Mouse (Mus musculus): ENCODE measurements around the gene Ddx19b. TPM values are rescaled to one million over a fixed set of nuclear protein-coding genes. Genes with fewer than 3 reads are reported as not detected.
"Not testable (repeated sequence)": the region's sequence is repeated elsewhere in the genome, so short reads cannot be mapped to it uniquely, and the experiment has no call there.

The Ddx19b gene
- total RNA-seq, 1 experiment: 25.3 TPM

DNA sequence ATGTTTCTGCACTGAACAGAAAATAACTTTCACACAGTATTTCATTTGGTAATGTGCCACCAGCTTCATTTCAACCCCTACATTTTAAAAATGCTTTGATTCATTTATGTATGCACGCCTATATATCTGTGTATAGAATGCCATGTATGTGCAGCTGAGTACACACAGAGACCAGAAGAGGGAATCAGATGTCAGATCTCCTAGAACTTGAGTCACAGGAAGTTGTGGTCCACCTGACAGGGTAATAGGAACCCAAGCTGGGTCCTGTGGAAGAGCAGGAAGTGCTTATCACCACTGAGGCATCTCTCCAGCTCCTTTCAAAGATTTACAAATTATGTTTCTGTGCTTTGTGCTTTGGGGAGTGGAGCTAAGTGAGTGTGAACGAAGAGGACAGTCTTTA lies 50.2 kb downstream of the Ddx19b start:
- no peak overlapping the region for H3K9ac ChIP-seq (ENCODE audit: insufficient read depth, low read depth, low read length, poor library complexity, severe bottlenecking)
- H3K4me1 ChIP-seq (ENCODE audit: control insufficient read depth in 2 of 2, insufficient read depth in 2 of 2, low read length in 2 of 2, poor library complexity in 1 of 2): 0 out of 4 replicates have a peak, but pooled peaks cover 0 to 2% of the 10 kb centered on the region in 2 experiments
- H3K36me3 ChIP-seq (ENCODE audit: control insufficient read depth, insufficient read depth, low read length, poor library complexity, severe bottlenecking): peaks cover 38% of the 10 kb centered on the region
- no peak overlapping the region for H3K4me3 ChIP-seq (ENCODE audit: insufficient read depth in 1 of 2, low read depth in 1 of 2, low read length in 2 of 2, poor library complexity in 1 of 2, severe bottlenecking in 1 of 2)
- in situ Hi-C loops (cut with MboI; ENCODE audit: low sequenced_read_pairs in 2 of 2, unreplicated experiment in 2 of 2): no loop called here
- H3K9me3 ChIP-seq (ENCODE audit: control insufficient read depth, insufficient read depth, low read depth, low read length): no peaks in the 10 kb centered on the region
- no peak for DNase-seq (ENCODE audit: low read depth, low spot score)
- no peak for TF ChIP-seq ZC3H11A (IDR thresholded peaks at IDR 0.05; ENCODE audit: borderline replicate concordance, low read depth, low read length)
- no peak for TF ChIP-seq MAFK (IDR thresholded peaks at IDR 0.05; ENCODE audit: insufficient read depth, low read depth, low read length)
- no peak for TF ChIP-seq HCFC1 (IDR thresholded peaks at IDR 0.05; ENCODE audit: borderline replicate concordance, insufficient read depth, low read length)
- TF ChIP-seq ZNF384 (IDR thresholded peaks at IDR 0.05; ENCODE audit: low read depth, low read length): no peak
- TF ChIP-seq CHD2 (IDR thresholded peaks at IDR 0.05; ENCODE audit: low read depth, low read length): no peak
- H3K27ac ChIP-seq (ENCODE audit: insufficient read depth, low read depth, low read length, poor library complexity, severe bottlenecking): no peak overlapping the region

DNA sequence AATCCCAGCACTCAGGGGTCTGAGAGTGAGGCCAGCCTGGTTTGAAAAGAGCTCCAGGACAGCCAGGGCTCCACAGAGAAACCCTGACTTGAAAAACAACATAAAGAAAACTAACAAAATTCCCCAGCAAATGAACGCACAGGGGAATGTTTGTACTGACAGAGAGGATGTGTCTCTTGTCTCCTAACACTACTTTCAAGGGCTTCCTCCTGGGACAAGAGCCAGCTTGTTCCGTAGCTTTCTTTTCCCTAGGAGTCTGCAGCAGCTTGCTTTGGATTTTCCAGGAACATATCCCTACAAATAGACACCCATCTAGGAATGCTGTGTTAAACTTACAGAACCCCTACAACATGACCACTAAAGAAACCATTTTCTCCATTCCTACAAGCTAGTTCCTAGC lies 53.6 kb downstream of the Ddx19b start:
- in situ Hi-C loops (cut with MboI; ENCODE audit: low sequenced_read_pairs in 2 of 2, unreplicated experiment in 2 of 2); H3K4me3 ChIP-seq (ENCODE audit: insufficient read depth in 1 of 2, low read depth in 1 of 2, low read length in 2 of 2, poor library complexity in 1 of 2, severe bottlenecking in 1 of 2); H3K27ac ChIP-seq (ENCODE audit: insufficient read depth, low read depth, low read length, poor library complexity, severe bottlenecking); DNase-seq (ENCODE audit: low read depth, low spot score); H3K4me1 ChIP-seq (ENCODE audit: control insufficient read depth in 2 of 2, insufficient read depth in 2 of 2, low read length in 2 of 2, poor library complexity in 1 of 2); H3K9ac ChIP-seq (ENCODE audit: insufficient read depth, low read depth, low read length, poor library complexity, severe bottlenecking); H3K9me3 ChIP-seq (ENCODE audit: control insufficient read depth, insufficient read depth, low read depth, low read length): not testable (repeated sequence)
- peaks cover 30% of the 10 kb centered on the region for H3K36me3 ChIP-seq (ENCODE audit: control insufficient read depth, insufficient read depth, low read length, poor library complexity, severe bottlenecking)

- H3K9me3 ChIP-seq (ENCODE audit: control insufficient read depth, insufficient read depth, low read depth, low read length); H3K9ac ChIP-seq (ENCODE audit: insufficient read depth, low read depth, low read length, poor library complexity, severe bottlenecking); H3K4me1 ChIP-seq (ENCODE audit: control insufficient read depth in 2 of 2, insufficient read depth in 2 of 2, low read length in 2 of 2, poor library complexity in 1 of 2); in situ Hi-C loops (cut with MboI; ENCODE audit: low sequenced_read_pairs in 2 of 2, unreplicated experiment in 2 of 2); H3K27ac ChIP-seq (ENCODE audit: insufficient read depth, low read depth, low read length, poor library complexity, severe bottlenecking); H3K4me3 ChIP-seq (ENCODE audit: insufficient read depth in 1 of 2, low read depth in 1 of 2, low read length in 2 of 2, poor library complexity in 1 of 2, severe bottlenecking in 1 of 2); DNase-seq (ENCODE audit: low read depth, low spot score): not testable (repeated sequence)
- peaks cover 30% of the 10 kb centered on the region for H3K36me3 ChIP-seq (ENCODE audit: control insufficient read depth, insufficient read depth, low read length, poor library complexity, severe bottlenecking)
Observed at GRCm38 (mm10) chr8:110976532-110976931, 55.0 kb downstream of the Ddx19b start.

DNA sequence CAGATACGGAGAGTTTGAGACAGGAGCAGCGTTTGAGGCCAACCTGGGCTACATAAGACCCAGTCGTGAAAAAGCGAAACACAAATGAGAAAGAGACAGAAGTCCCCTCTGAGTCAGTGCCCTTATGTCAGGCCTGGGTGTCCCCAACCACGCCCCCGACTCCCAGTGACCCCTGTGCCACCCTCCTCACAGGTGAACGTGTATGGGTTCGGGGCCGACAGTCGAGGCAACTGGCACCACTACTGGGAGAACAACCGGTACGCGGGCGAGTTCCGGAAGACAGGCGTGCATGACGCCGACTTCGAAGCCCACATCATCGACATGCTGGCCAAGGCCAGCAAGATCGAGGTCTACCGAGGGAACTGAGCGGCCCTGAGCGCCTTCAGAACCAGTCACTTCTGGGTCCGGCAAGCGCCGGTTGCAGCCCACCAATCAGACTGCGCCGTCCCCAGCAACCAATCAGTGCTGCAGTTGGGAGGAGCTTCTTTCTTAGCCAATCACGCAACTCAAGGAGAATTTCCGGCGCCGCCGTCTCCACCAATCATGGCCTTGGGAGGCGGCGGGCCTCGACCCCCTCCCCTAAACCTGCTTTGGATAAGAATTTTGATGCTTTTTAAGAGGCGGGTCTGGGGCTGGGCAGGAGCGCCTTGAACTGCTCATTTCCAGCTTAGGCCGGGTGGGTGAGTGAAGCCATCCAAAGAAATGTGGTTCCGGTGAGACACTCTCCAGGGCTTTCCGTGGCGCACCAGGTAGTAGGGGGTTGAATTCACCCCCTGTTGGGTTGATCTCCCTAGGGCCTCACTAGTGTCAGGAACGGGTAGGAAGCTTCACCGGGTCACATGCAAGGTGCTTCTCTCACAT lies 61.4 kb downstream of the Ddx19b start:
- Histone ChIP-seq H3K36me3 (ENCODE audit: control insufficient read depth, insufficient read depth, low read length, poor library complexity, severe bottlenecking) (peaks cover 5% of the 10 kb centered on the region), H3K4me3 (ENCODE audit: insufficient read depth in 1 of 2, low read depth in 1 of 2, low read length in 2 of 2, poor library complexity in 1 of 2, severe bottlenecking in 1 of 2) (peak overlapping the region; percentile 72 to 77), H3K4me1 (ENCODE audit: control insufficient read depth in 2 of 2, insufficient read depth in 2 of 2, low read length in 2 of 2, poor library complexity in 1 of 2) (no peaks in the 10 kb centered on the region), H3K27ac (ENCODE audit: insufficient read depth, low read depth, low read length, poor library complexity, severe bottlenecking) (peak overlapping the region; percentile 87), H3K9me3 (ENCODE audit: control insufficient read depth, insufficient read depth, low read depth, low read length) (no peaks in the 10 kb centered on the region), H3K9ac (ENCODE audit: insufficient read depth, low read depth, low read length, poor library complexity, severe bottlenecking) (peak overlapping the region; percentile 82)
- peak; percentile 98 for DNase-seq (ENCODE audit: low read depth, low spot score)
- in situ Hi-C loops (cut with MboI; ENCODE audit: low sequenced_read_pairs in 2 of 2, unreplicated experiment in 2 of 2): no loop called here
- no peak for TF ChIP-seq ZC3H11A (IDR thresholded peaks at IDR 0.05; ENCODE audit: borderline replicate concordance, low read depth, low read length)
- peak; percentile 80 for TF ChIP-seq CHD2 (IDR thresholded peaks at IDR 0.05; ENCODE audit: low read depth, low read length)

- Histone ChIP-seq H3K27ac (ENCODE audit: insufficient read depth, low read depth, low read length, poor library complexity, severe bottlenecking) (no peak overlapping the region), H3K36me3 (ENCODE audit: control insufficient read depth, insufficient read depth, low read length, poor library complexity, severe bottlenecking) (no peaks in the 10 kb centered on the region), H3K9ac (ENCODE audit: insufficient read depth, low read depth, low read length, poor library complexity, severe bottlenecking) (no peak overlapping the region), H3K4me1 (ENCODE audit: control insufficient read depth in 2 of 2, insufficient read depth in 2 of 2, low read length in 2 of 2, poor library complexity in 1 of 2) (no peaks in the 10 kb centered on the region), H3K9me3 (ENCODE audit: control insufficient read depth, insufficient read depth, low read depth, low read length) (no peaks in the 10 kb centered on the region), H3K4me3 (ENCODE audit: insufficient read depth in 1 of 2, low read depth in 1 of 2, low read length in 2 of 2, poor library complexity in 1 of 2, severe bottlenecking in 1 of 2) (no peak overlapping the region)
- in situ Hi-C loops (cut with MboI; ENCODE audit: low sequenced_read_pairs in 2 of 2, unreplicated experiment in 2 of 2): no loop called here
- TF ChIP-seq HCFC1 (IDR thresholded peaks at IDR 0.05; ENCODE audit: borderline replicate concordance, insufficient read depth, low read length) (no peak), CHD2 (IDR thresholded peaks at IDR 0.05; ENCODE audit: low read depth, low read length) (no peak), ZC3H11A (IDR thresholded peaks at IDR 0.05; ENCODE audit: borderline replicate concordance, low read depth, low read length) (no peak), MAFK (IDR thresholded peaks at IDR 0.05; ENCODE audit: insufficient read depth, low read depth, low read length) (no peak), ZNF384 (IDR thresholded peaks at IDR 0.05; ENCODE audit: low read depth, low read length) (no peak)
- DNase-seq (ENCODE audit: low read depth, low spot score): no peak
Observed at GRCm38 (mm10) chr8:110967326-110967725, 64.2 kb downstream of the Ddx19b start.
